ENCODE assay signal across 9 mouse cellular contexts in genomic region chr10:119454668-119455542, GRCm38 (mm10). TPM values are rescaled to one million over a fixed set of nuclear protein-coding genes. Genes with fewer than 3 reads are reported as not detected.
A peak's percentile ranks its signal among the peaks of the same experiment; 100 is the strongest.
DNase-seq lines count a peak whose midpoint lies in the region; ATAC-seq and TF ChIP-seq lines count a peak whose summit lies in the region.
"Had no signal": no experiment of that assay in that cellular context is flagged by ENCODE, and none has a peak within 500 bp of the region (broad histone marks: within the 10 kb centered on the region; RNA-seq: fewer than 3 reads in every experiment).

No protein-coding gene starts in this region.

- ATAC-seq in lung, postnatal 0 days, result no peak
- ATAC-seq in hindbrain, embryonic 13.5 days (ENCODE audit: low FRiP score), result peak; percentile 25

- no peak overlapping the region for H3K9ac ChIP-seq in lung, postnatal 0 days (replicated peaks; ENCODE audit: low read depth)
- H3K9ac ChIP-seq in hindbrain, embryonic 13.5 days, result peak overlapping the region; percentile 84

- TF ChIP-seq EP300 in lung, postnatal 0 days (IDR thresholded peaks at IDR 0.05), result no peak

- WGBS in lung, postnatal 0 days, result 2% methylated on average over 29 of the region's 31 CpGs
- under 1% methylated on average over 30 of the region's 31 CpGs for WGBS in hindbrain, embryonic 13.5 days

- no peaks in the 10 kb centered on the region for H3K9me3 ChIP-seq in lung, postnatal 0 days (ENCODE audit: low read length)
- H3K9me3 ChIP-seq in hindbrain, embryonic 13.5 days, result no peaks in the 10 kb centered on the region

- DNase-seq in adrenal gland, postnatal 14 days, result peak; percentile 15
- no peak for DNase-seq in adrenal gland, adult 18-20 months (ENCODE audit: low spot score in 2 of 2)
- no peak for DNase-seq in lung, postnatal 0 days (ENCODE audit: low spot score)
- DNase-seq in lung, postnatal 36 days, result no peak
- DNase-seq in mesoderm, embryonic 11.5 days (ENCODE audit: low read depth, low spot score), result peak; percentile 59
- DNase-seq in thymus, adult 18-20 months, result no peak
- no peak for DNase-seq in cerebellum, adult 8-10 months

- H3K27me3 ChIP-seq in lung, postnatal 0 days (replicated peaks; ENCODE audit: insufficient read depth, low read length), result no peaks in the 10 kb centered on the region
- no peaks in the 10 kb centered on the region for H3K27me3 ChIP-seq in hindbrain, embryonic 13.5 days

- H3K36me3 ChIP-seq in lung, postnatal 0 days (ENCODE audit: insufficient read depth, low read length), result no peaks in the 10 kb centered on the region
- no peaks in the 10 kb centered on the region for H3K36me3 ChIP-seq in hindbrain, embryonic 13.5 days

- H3K4me2 ChIP-seq in lung, postnatal 0 days (replicated peaks; ENCODE audit: low read depth, low read length), result peak overlapping the region; percentile 99
- peak overlapping the region; percentile 97 for H3K4me2 ChIP-seq in hindbrain, embryonic 13.5 days

- no peak overlapping the region for H3K27ac ChIP-seq in lung, postnatal 0 days (ENCODE audit: low read length)
- H3K27ac ChIP-seq in hindbrain, embryonic 13.5 days, result no peak overlapping the region

- no peaks in the 10 kb centered on the region for H3K4me1 ChIP-seq in lung, postnatal 0 days (ENCODE audit: insufficient read depth, low read depth, low read length)
- peaks cover 23% of the 10 kb centered on the region for H3K4me1 ChIP-seq in hindbrain, embryonic 13.5 days (replicated peaks)

- H3K4me3 ChIP-seq in lung, postnatal 0 days (ENCODE audit: low read depth, low read length), result peak overlapping the region; percentile 57
- H3K4me3 ChIP-seq in hindbrain, embryonic 13.5 days, result peak overlapping the region; percentile 85

- no peak for TF ChIP-seq CTCF in lung, postnatal 0 days (IDR thresholded peaks at IDR 0.05)

RNA-seq across cellular contexts. Expression of gene Grip1, which starts 1.3 kb away (rescaled TPM):
- 1.3 and 1.5 TPM in 2 replicates for total RNA-seq in adrenal gland, postnatal 14 days (2021)
- total RNA-seq in adrenal gland, adult 18-20 months (2021), result under 1 TPM; 0.29 to 0.30 TPM
- 0.87 and 1.2 TPM in 2 replicates for polyA plus RNA-seq in lung, postnatal 0 days (2015; fragmentation: Nextera tagmentation; extraction: Ambion mirVana)
- 16.3 and 17.7 TPM in 2 replicates for polyA plus RNA-seq in hindbrain, embryonic 13.5 days (2015; fragmentation: Nextera tagmentation; extraction: Ambion mirVana)
- polyA plus RNA-seq: spleen, adult 2 months had no signal

Comparison
In these comparisons a context has a peak if more than half of its experiments do, and no peak if none do; other contexts are left out.
1. DNase-seq: peak in adrenal gland, postnatal 14 days (single experiment) and mesoderm, embryonic 11.5 days (single experiment); none in adrenal gland, adult 18-20 months (0 of 2), lung, postnatal 0 days (single experiment), lung, postnatal 36 days (single experiment), thymus, adult 18-20 months (0 of 2) and cerebellum, adult 8-10 months (single experiment).